Mouse (Mus musculus): ENCODE measurements around the gene Dctn1. TPM values are rescaled to one million over a fixed set of nuclear protein-coding genes. Genes with fewer than 3 reads are reported as not detected.

The Dctn1 gene
- polyA plus RNA-seq, 1 experiment from 2014 or later: 49.7 TPM

GRCm38 (mm10) chr6:83120930-83121862, 44.5 kb upstream of the Dctn1 start, which contains the start of gene Wbp1:
TSS of gene Wbp1 (minus strand) at chr6:83121559.
- Histone ChIP-seq H3K9ac (ENCODE audit: low read depth, low read length) (peak within 1 kb of the TSS; percentile 90), H3K36me3 (ENCODE audit: control insufficient read depth, insufficient read depth, low read length) (peaks cover 22% of the 10 kb centered on the region), H3K27ac (ENCODE audit: low read depth, low read length) (peak within 1 kb of the TSS; percentile 95), H3K4me3 (ENCODE audit: low read depth, low read length) (peak within 1 kb of the TSS; percentile 71), H3K27me3 (ENCODE audit: control insufficient read depth, insufficient read depth, low read length) (no peaks in the 10 kb centered on the region), H3K4me2 (peak within 1 kb of the TSS; percentile 96), H3K4me1 (ENCODE audit: control insufficient read depth, insufficient read depth, low read length) (peaks cover 34% of the 10 kb centered on the region), H3K9me3 (replicated peaks; ENCODE audit: control insufficient read depth, low read length) (no peaks in the 10 kb centered on the region)
- WGBS (ENCODE audit: insufficient replicate concordance): under 1% methylated on average over 38 of the region's 38 CpGs
- peak; percentile 92 for ATAC-seq (replicated peaks; ENCODE audit: insufficient number of reproducible peaks, low FRiP score, low TSS enrichment)

GRCm38 (mm10) chr6:83121863-83122710, 43.6 kb upstream of the Dctn1 start:
- H3K9ac ChIP-seq (ENCODE audit: low read depth, low read length): peak overlapping the region; percentile 90
- no peak for ATAC-seq (replicated peaks; ENCODE audit: insufficient number of reproducible peaks, low FRiP score, low TSS enrichment)
- H3K27me3 ChIP-seq (ENCODE audit: control insufficient read depth, insufficient read depth, low read length): no peaks in the 10 kb centered on the region
- peak overlapping the region; percentile 71 for H3K4me3 ChIP-seq (ENCODE audit: low read depth, low read length)
- WGBS (ENCODE audit: insufficient replicate concordance): 2% methylated on average over 39 of the region's 52 CpGs
- peak overlapping the region; percentile 96 for H3K4me2 ChIP-seq
- H3K36me3 ChIP-seq (ENCODE audit: control insufficient read depth, insufficient read depth, low read length): peaks cover 19% of the 10 kb centered on the region
- H3K9me3 ChIP-seq (replicated peaks; ENCODE audit: control insufficient read depth, low read length): no peaks in the 10 kb centered on the region
- H3K27ac ChIP-seq (ENCODE audit: low read depth, low read length): peak overlapping the region; percentile 95
- H3K4me1 ChIP-seq (ENCODE audit: control insufficient read depth, insufficient read depth, low read length): peaks cover 26% of the 10 kb centered on the region

DNA sequence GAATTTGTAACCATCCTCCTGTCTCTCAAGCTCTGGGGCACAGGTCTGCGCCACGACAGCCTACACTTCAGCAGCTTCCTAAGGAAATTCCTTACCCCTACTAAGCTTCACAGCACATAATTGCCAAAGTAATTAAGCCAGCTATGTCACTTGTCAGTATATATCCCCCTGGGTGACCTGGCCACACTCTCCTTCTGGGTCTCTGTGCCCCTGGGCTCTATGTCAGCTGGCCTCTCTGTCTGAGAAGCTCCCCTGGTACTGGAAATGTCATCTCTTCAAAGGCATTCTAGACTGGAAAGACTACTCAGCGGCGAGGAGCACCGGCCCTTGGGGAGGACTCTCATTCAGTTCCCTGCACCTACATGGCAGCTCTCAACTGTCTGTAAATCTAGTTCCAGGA, 42.8 kb upstream of the Dctn1 start:
- peaks cover 26% of the 10 kb centered on the region for H3K4me1 ChIP-seq (ENCODE audit: control insufficient read depth, insufficient read depth, low read length)
- no peaks in the 10 kb centered on the region for H3K9me3 ChIP-seq (replicated peaks; ENCODE audit: control insufficient read depth, low read length)
- 84% methylated on average over 5 of the region's 5 CpGs for WGBS (ENCODE audit: insufficient replicate concordance)
- peak overlapping the region; percentile 96; the same call in 1 of the 2 replicates for H3K4me2 ChIP-seq
- H3K4me3 ChIP-seq (ENCODE audit: low read depth, low read length): no peak overlapping the region
- peak overlapping the region; percentile 40; the same call in 1 of the 2 replicates for H3K9ac ChIP-seq (ENCODE audit: low read depth, low read length)
- peaks cover 12% of the 10 kb centered on the region for H3K36me3 ChIP-seq (ENCODE audit: control insufficient read depth, insufficient read depth, low read length)
- H3K27me3 ChIP-seq (ENCODE audit: control insufficient read depth, insufficient read depth, low read length): no peaks in the 10 kb centered on the region
- no peak for ATAC-seq (replicated peaks; ENCODE audit: insufficient number of reproducible peaks, low FRiP score, low TSS enrichment)
- H3K27ac ChIP-seq (ENCODE audit: low read depth, low read length): no peak overlapping the region

DNA sequence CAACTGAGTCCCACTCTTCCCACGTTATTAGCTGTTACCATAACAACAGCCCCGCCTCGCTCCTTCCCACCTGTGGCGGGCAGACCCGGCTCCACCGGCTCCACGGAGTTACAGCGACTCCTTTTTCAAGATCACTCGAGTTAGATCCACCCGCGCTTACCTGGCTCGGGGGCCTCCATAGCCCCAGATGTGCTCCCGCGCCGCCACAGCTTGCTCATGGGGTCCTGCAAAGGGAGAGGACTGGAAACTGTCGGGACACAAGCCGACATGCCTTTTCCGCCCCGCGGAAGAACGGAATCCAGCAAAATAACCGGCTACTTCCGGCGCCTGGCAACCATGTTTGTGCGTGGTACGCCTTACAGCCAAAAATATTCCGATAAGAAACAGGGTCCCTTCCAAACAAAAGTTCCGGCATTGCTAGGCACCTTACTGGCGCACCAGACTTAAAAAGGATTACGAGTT, 40.8 kb upstream of the Dctn1 start:
- peak overlapping the region; percentile 85 for H3K4me2 ChIP-seq
- no peak for ATAC-seq (replicated peaks; ENCODE audit: insufficient number of reproducible peaks, low FRiP score, low TSS enrichment)
- WGBS (ENCODE audit: insufficient replicate concordance): under 1% methylated on average over 30 of the region's 30 CpGs

GRCm38 (mm10) chr6:83125331-83125730, 40.4 kb upstream of the Dctn1 start, which contains the start of gene Ino80b:
TSS of gene Ino80b (minus strand) at chr6:83125431.
- peak within 1 kb of the TSS; percentile 67 for H3K4me3 ChIP-seq (ENCODE audit: low read depth, low read length)
- peak within 1 kb of the TSS; percentile 85 for H3K4me2 ChIP-seq
- H3K4me1 ChIP-seq (ENCODE audit: control insufficient read depth, insufficient read depth, low read length): peaks cover 15% of the 10 kb centered on the region
- peak within 1 kb of the TSS; percentile 81 for H3K9ac ChIP-seq (ENCODE audit: low read depth, low read length)
- no peak for ATAC-seq (replicated peaks; ENCODE audit: insufficient number of reproducible peaks, low FRiP score, low TSS enrichment)
- 33% methylated on average over 5 of the region's 5 CpGs for WGBS (ENCODE audit: insufficient replicate concordance)
- H3K27me3 ChIP-seq (ENCODE audit: control insufficient read depth, insufficient read depth, low read length): no peaks in the 10 kb centered on the region
- no peaks in the 10 kb centered on the region for H3K36me3 ChIP-seq (ENCODE audit: control insufficient read depth, insufficient read depth, low read length)
- no peak within 1 kb of the TSS for H3K27ac ChIP-seq (ENCODE audit: low read depth, low read length)
- H3K9me3 ChIP-seq (replicated peaks; ENCODE audit: control insufficient read depth, low read length): no peaks in the 10 kb centered on the region

More for the DNA sequence above, 40.8 kb upstream of the Dctn1 start:
- H3K9ac ChIP-seq (ENCODE audit: low read depth, low read length): peak overlapping the region; percentile 81
- H3K4me3 ChIP-seq (ENCODE audit: low read depth, low read length): peak overlapping the region; percentile 67
- H3K9me3 ChIP-seq (replicated peaks; ENCODE audit: control insufficient read depth, low read length): no peaks in the 10 kb centered on the region
- H3K4me1 ChIP-seq (ENCODE audit: control insufficient read depth, insufficient read depth, low read length): peaks cover 19% of the 10 kb centered on the region
- no peaks in the 10 kb centered on the region for H3K27me3 ChIP-seq (ENCODE audit: control insufficient read depth, insufficient read depth, low read length)
- no peak overlapping the region for H3K27ac ChIP-seq (ENCODE audit: low read depth, low read length)
- no peaks in the 10 kb centered on the region for H3K36me3 ChIP-seq (ENCODE audit: control insufficient read depth, insufficient read depth, low read length)

GRCm38 (mm10) chr6:83127419-83127818, 38.3 kb upstream of the Dctn1 start:
- peaks cover 15% of the 10 kb centered on the region for H3K4me1 ChIP-seq (ENCODE audit: control insufficient read depth, insufficient read depth, low read length)

DNA sequence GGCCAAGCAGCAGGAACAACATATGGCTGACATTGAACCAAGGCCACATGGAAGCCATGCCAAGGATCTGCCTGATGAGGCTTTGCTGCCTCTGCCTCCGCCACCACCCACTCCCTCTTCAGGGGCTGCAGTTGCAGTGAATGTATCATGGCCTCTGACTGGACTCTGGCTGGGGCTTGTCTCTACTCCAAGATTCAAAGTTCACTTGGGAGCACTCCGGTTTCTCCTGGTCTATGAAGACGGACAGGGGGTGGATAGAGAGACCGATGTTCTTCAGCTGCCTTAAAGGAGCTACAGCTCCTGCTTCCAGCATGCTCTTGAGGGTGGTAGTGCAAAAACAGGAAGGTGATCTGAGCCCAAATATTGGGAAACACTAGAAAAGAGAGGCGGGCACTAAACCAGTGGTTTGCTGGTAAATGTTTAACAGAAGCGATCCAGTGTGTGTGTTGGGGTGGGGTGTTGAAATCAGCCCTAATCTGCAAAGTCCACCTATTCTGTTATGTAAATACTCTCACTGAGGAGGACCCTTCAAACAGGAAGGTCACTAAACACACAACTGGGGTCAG, 34.2 kb upstream of the Dctn1 start:
- ATAC-seq (replicated peaks; ENCODE audit: insufficient number of reproducible peaks, low FRiP score, low TSS enrichment): no peak
- Histone ChIP-seq H3K9ac (ENCODE audit: low read depth, low read length) (no peak overlapping the region), H3K9me3 (replicated peaks; ENCODE audit: control insufficient read depth, low read length) (no peaks in the 10 kb centered on the region), H3K4me1 (ENCODE audit: control insufficient read depth, insufficient read depth, low read length) (peaks cover 11% of the 10 kb centered on the region), H3K4me3 (ENCODE audit: low read depth, low read length) (no peak overlapping the region), H3K27ac (ENCODE audit: low read depth, low read length) (no peak overlapping the region), H3K36me3 (ENCODE audit: control insufficient read depth, insufficient read depth, low read length) (no peaks in the 10 kb centered on the region), H3K27me3 (ENCODE audit: control insufficient read depth, insufficient read depth, low read length) (0 out of 2 replicates have a peak, but pooled peaks cover 3% of the 10 kb centered on the region), H3K4me2 (no peak overlapping the region)
- 82% methylated on average over 6 of the region's 6 CpGs for WGBS (ENCODE audit: insufficient replicate concordance)

More at GRCm38 (mm10) chr6:83127419-83127818, 38.3 kb upstream of the Dctn1 start:
- no peaks in the 10 kb centered on the region for H3K36me3 ChIP-seq (ENCODE audit: control insufficient read depth, insufficient read depth, low read length)
- no peak overlapping the region for H3K4me3 ChIP-seq (ENCODE audit: low read depth, low read length)
- 83% methylated on average over 5 of the region's 5 CpGs for WGBS (ENCODE audit: insufficient replicate concordance)
- no peaks in the 10 kb centered on the region for H3K9me3 ChIP-seq (replicated peaks; ENCODE audit: control insufficient read depth, low read length)
- no peak overlapping the region for H3K4me2 ChIP-seq
- ATAC-seq (replicated peaks; ENCODE audit: insufficient number of reproducible peaks, low FRiP score, low TSS enrichment): no peak
- no peak overlapping the region for H3K27ac ChIP-seq (ENCODE audit: low read depth, low read length)
- no peaks in the 10 kb centered on the region for H3K27me3 ChIP-seq (ENCODE audit: control insufficient read depth, insufficient read depth, low read length)
- H3K9ac ChIP-seq (ENCODE audit: low read depth, low read length): no peak overlapping the region

Data from heart, embryonic 11.5 days (tissue).